Mouse (Mus musculus): ENCODE data around the gene Nexn. TPM values are rescaled to one million over a fixed set of nuclear protein-coding genes. Genes with fewer than 3 reads are reported as not detected.
"Not testable (repeated sequence)": the region's sequence is repeated elsewhere in the genome, so short reads cannot be mapped to it uniquely, and the experiment has no call there.

The Nexn gene
- total RNA-seq, 4 experiments from 2014 or later: 6.5 to 9.8 (median 7.7) TPM

DNA sequence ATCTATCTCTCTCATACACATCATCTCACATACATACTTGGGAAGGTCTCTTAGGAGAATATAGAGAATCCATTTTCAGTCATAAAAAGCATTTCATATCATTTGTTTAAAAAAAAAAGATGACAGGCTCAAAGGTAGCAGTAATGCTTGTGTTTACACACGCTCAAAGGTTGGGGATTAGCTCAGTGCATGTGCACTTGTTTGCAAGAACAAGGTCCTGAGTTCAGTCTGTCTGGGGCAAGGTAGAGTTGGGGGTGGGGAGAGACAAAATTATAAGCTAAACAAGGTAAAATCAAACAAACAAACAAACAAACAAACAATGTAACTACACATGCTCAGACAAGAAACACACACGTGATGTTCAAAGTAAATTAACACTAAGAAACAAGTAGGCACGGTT is 65.0 kb downstream of the Nexn start:
- no peak for DNase-seq (ENCODE audit: low spot score in 2 of 2)

DNA sequence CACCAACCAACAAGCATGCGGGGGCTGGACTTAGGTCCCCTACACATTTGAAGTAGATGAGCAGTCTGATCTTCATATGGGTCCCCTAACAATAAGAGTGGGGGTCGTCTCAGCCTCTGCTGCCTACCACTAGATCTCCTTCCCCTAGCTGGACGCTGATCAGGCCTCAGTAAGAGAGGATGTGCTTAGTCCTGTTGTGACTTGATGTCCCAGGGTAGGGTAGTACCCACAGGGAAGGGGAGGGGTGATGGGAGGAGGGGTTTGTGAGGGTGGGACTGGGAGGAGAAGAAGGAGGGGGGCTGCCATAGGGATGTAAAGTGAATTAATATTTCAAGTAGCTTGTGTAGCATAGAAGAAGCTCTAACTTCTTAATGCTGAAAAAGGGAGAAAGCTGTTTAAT is 67.0 kb downstream of the Nexn start:
- DNase-seq (ENCODE audit: low spot score in 2 of 2): no peak

DNA sequence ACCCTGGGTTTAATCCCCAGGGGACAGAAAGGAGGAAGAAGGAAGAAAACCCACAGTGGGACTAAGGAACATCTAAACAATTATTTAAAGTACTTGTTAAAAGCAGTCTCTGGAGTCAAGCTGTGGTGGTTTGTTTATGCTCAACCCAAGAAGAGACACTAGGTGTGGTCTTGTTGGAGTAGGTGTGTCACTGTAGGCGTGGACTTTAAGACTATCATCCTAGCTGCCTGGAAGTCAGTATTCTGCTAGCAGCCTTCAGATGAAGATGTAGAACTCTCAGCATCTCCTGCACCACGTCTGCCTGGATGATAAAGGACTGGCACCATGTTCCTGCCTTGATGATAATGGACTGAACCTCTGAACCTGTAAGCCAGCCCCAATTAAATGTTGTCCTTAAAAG is 68.9 kb downstream of the Nexn start:
- DNase-seq (ENCODE audit: low spot score in 2 of 2): not testable (repeated sequence)

DNA sequence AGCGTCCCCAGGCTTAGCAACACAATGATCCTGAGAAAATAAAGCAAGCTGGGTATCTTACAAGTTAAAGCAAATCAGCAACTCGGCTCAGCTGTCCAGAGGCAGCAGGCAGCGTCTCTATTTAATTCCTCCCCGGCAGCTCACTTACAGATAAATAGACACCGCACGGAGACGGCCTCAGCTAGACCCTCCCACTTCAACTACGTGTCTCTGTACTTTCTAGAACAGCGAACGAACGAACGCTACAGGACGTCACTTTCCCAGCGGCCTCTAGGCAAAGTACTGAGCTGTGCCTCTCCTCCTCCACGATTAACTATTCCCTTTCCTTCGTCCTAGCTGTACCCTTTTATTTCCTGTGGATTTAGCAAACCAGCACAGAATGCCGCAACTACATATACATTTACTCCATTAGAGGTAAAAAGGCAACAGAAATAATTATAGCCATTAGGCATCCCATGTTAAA is 72.5 kb downstream of the Nexn start:
- DNase-seq (ENCODE audit: low spot score in 2 of 2): peak; percentile 77 to 88

GRCm38 (mm10) chr3:152193177-152193576 is 73.0 kb downstream of the Nexn start:
- DNase-seq (ENCODE audit: low spot score in 2 of 2): no peak

GRCm38 (mm10) chr3:152192238-152192931 is 73.8 kb downstream of the Nexn start:
- DNase-seq (ENCODE audit: low spot score in 2 of 2): no peak

- DNase-seq (ENCODE audit: low spot score in 2 of 2): no peak
Observed at GRCm38 (mm10) chr3:152191791-152192237, 74.3 kb downstream of the Nexn start.

- DNase-seq (ENCODE audit: low spot score in 2 of 2): no peak
Observed at GRCm38 (mm10) chr3:152190679-152191477, 75.3 kb downstream of the Nexn start.

DNA sequence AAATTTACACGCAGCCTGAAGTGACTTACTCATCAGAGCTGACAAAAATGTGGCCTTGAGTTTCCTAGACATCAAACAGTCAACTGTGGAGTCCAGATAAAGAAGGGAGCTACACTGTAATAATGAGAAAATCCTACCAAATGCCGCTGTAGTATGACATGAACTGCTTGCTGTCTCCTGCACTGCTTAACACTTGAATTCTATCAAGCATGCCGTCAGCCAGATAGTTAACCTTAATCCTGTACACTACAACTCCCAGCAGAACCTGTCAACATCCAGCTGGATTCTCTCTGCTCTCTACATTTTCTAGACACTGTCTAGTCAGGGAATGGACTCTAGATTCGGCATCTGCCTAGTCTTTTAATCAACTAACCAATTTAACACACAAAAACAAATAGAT is 76.8 kb downstream of the Nexn start:
- no peak for DNase-seq (ENCODE audit: low spot score in 2 of 2)

Other genes with a start within 250 kb of the Nexn start
- gene Gipc2, start 100.1 kb downstream of the Nexn start, total RNA-seq (2022): 1 to 10 TPM; 3.3 to 6.7 (median 5.0) TPM
- gene Dnajb4, start 56.0 kb downstream of the Nexn start, total RNA-seq (2022): 10 to 100 TPM; 62.7 to 70.1 (median 65.9) TPM
- 100 to 1,000 TPM in 3 of 4 experiments, 10 to 100 TPM in 1; 98.9 to 115 (median 104) TPM for gene Fubp1, start 55.9 kb downstream of the Nexn start, total RNA-seq (2022)
- gene Miga1, start 74.1 kb upstream of the Nexn start, total RNA-seq (2022): 10 to 100 TPM; 82.5 to 93.1 (median 87.5) TPM
- gene Usp33, start 80.1 kb upstream of the Nexn start, total RNA-seq (2022): 100 to 1,000 TPM; 129 to 150 (median 142) TPM
- gene Zzz3, start 129.1 kb upstream of the Nexn start, total RNA-seq (2022): 10 to 100 TPM; 48.1 to 52.1 (median 49.2) TPM